Mouse (Mus musculus): Measurements from ENCODE around the gene Fmnl3. TPM values are rescaled to one million over a fixed set of nuclear protein-coding genes. Genes with fewer than 3 reads are reported as not detected.

The Fmnl3 gene
- total and polyA plus RNA-seq, 3 experiments, result 0.04 to 0.06 TPM; not detected in 1

GRCm38 (mm10) chr15:99399503-99400245 lies 29.4 kb upstream of the Fmnl3 start:
- Histone ChIP-seq H3K27ac (ENCODE audit: control insufficient read depth, low read depth, low read length) (no peak overlapping the region), H3K36me3 (ENCODE audit: control insufficient read depth in 1 of 2, insufficient read depth in 2 of 2, low read length in 2 of 2) (peaks cover 26 to 37% of the 10 kb centered on the region in 2 experiments), H3K79me2 (ENCODE audit: control insufficient read depth, insufficient read depth, low read length, poor library complexity) (peaks cover 62% of the 10 kb centered on the region), H3K9me3 (replicated peaks; ENCODE audit: insufficient read depth, low read length) (no peaks in the 10 kb centered on the region), H3K4me1 (ENCODE audit: control insufficient read depth in 1 of 2, insufficient read depth in 2 of 2, low read length in 2 of 2) (peaks cover 16 to 30% of the 10 kb centered on the region in 2 experiments), H3K4me3 (ENCODE audit: control insufficient read depth in 1 of 2, insufficient read depth in 1 of 2, low read depth in 2 of 2, low read length in 2 of 2) (no peak overlapping the region), H3K9ac (ENCODE audit: control insufficient read depth, low read depth, low read length, poor library complexity, severe bottlenecking) (no peak overlapping the region), H3K27me3 (ENCODE audit: control insufficient read depth in 1 of 2, insufficient read depth in 2 of 2, low read length in 2 of 2) (no peaks in the 10 kb centered on the region)
- no peak for DNase-seq (ENCODE audit: low read depth, low spot score)
- TF ChIP-seq CTCF (IDR thresholded peaks at IDR 0.05 in 2 of 3, conservative IDR thresholded peaks at IDR 0.05 in 1 of 3; ENCODE audit: control insufficient read depth in 1 of 3, insufficient read depth in 1 of 3, low read depth in 2 of 3, low read length in 3 of 3, poor library complexity in 1 of 3, severe bottlenecking in 1 of 3), result no peak
- TF ChIP-seq SIN3A (IDR thresholded peaks at IDR 0.05; ENCODE audit: low read length), result 0 out of 2 replicates have a peak, but pooled peaks have one; percentile 25
- no peak for TF ChIP-seq HCFC1 (IDR thresholded peaks at IDR 0.05; ENCODE audit: low read depth, low read length)
- no peak for TF ChIP-seq SMC3 (IDR thresholded peaks at IDR 0.05; ENCODE audit: low read depth, low read length)
- no peak for TF ChIP-seq MAX (IDR thresholded peaks at IDR 0.05; ENCODE audit: low read length)

GRCm38 (mm10) chr15:99397622-99398021 lies 27.3 kb upstream of the Fmnl3 start:
- Histone ChIP-seq H3K4me3 (ENCODE audit: control insufficient read depth in 1 of 2, insufficient read depth in 1 of 2, low read depth in 2 of 2, low read length in 2 of 2) (no peak overlapping the region), H3K4me1 (ENCODE audit: control insufficient read depth in 1 of 2, insufficient read depth in 2 of 2, low read length in 2 of 2) (peaks cover 18 to 34% of the 10 kb centered on the region in 2 experiments), H3K79me2 (ENCODE audit: control insufficient read depth, insufficient read depth, low read length, poor library complexity) (peaks cover 81% of the 10 kb centered on the region), H3K9ac (ENCODE audit: control insufficient read depth, low read depth, low read length, poor library complexity, severe bottlenecking) (no peak overlapping the region), H3K27ac (ENCODE audit: control insufficient read depth, low read depth, low read length) (no peak overlapping the region), H3K36me3 (ENCODE audit: control insufficient read depth in 1 of 2, insufficient read depth in 2 of 2, low read length in 2 of 2) (peaks cover 11 to 44% of the 10 kb centered on the region in 2 experiments), H3K27me3 (ENCODE audit: control insufficient read depth in 1 of 2, insufficient read depth in 2 of 2, low read length in 2 of 2) (no peaks in the 10 kb centered on the region), H3K9me3 (replicated peaks; ENCODE audit: insufficient read depth, low read length) (no peaks in the 10 kb centered on the region)
- peak; percentile 67 for TF ChIP-seq ZNF384 (IDR thresholded peaks at IDR 0.05; ENCODE audit: low read depth, low read length)
- TF ChIP-seq ZMIZ1 (IDR thresholded peaks at IDR 0.05; ENCODE audit: low read depth, low read length), result no peak
- DNase-seq (ENCODE audit: low read depth, low spot score), result no peak

- Histone ChIP-seq H3K9ac (ENCODE audit: control insufficient read depth, low read depth, low read length, poor library complexity, severe bottlenecking) (peak overlapping the region; percentile 4; the same call in 1 of the 2 replicates), H3K27me3 (ENCODE audit: control insufficient read depth in 1 of 2, insufficient read depth in 2 of 2, low read length in 2 of 2) (no peaks in the 10 kb centered on the region), H3K4me1 (ENCODE audit: control insufficient read depth in 1 of 2, insufficient read depth in 2 of 2, low read length in 2 of 2) (peaks cover 22 to 38% of the 10 kb centered on the region in 2 experiments), H3K27ac (ENCODE audit: control insufficient read depth, low read depth, low read length) (peak overlapping the region; percentile 48), H3K36me3 (ENCODE audit: control insufficient read depth in 1 of 2, insufficient read depth in 2 of 2, low read length in 2 of 2) (peaks cover 7 to 47% of the 10 kb centered on the region in 2 experiments), H3K79me2 (ENCODE audit: control insufficient read depth, insufficient read depth, low read length, poor library complexity) (peaks cover 78% of the 10 kb centered on the region), H3K4me3 (ENCODE audit: control insufficient read depth in 1 of 2, insufficient read depth in 1 of 2, low read depth in 2 of 2, low read length in 2 of 2) (peak overlapping the region; percentile 0 to 20; a peak in 2 of 4 replicates), H3K9me3 (replicated peaks; ENCODE audit: insufficient read depth, low read length) (no peaks in the 10 kb centered on the region)
- TF ChIP-seq POLR2AphosphoS2 (IDR thresholded peaks at IDR 0.05; ENCODE audit: low read length) (no peak), MYC (IDR thresholded peaks at IDR 0.05; ENCODE audit: low read depth, low read length) (no peak), TAL1 (IDR thresholded peaks at IDR 0.05; ENCODE audit: low read length) (peak; percentile 2; the same call in 1 of the 2 replicates), USF2 (IDR thresholded peaks at IDR 0.05; ENCODE audit: borderline replicate concordance in 1 of 2, insufficient read depth in 1 of 2, low read depth in 1 of 2, low read length in 2 of 2) (no peak)
- DNase-seq (ENCODE audit: low read depth, low spot score), result peak; percentile 44
Measured at GRCm38 (mm10) chr15:99396875-99397274, 26.6 kb upstream of the Fmnl3 start.
